Mouse (Mus musculus): ENCODE measurements around the gene Tmem229b.
"Not testable (repeated sequence)": the region's sequence is repeated elsewhere in the genome, so short reads cannot be mapped to it uniquely, and the experiment has no call there.

The Tmem229b gene

DNA sequence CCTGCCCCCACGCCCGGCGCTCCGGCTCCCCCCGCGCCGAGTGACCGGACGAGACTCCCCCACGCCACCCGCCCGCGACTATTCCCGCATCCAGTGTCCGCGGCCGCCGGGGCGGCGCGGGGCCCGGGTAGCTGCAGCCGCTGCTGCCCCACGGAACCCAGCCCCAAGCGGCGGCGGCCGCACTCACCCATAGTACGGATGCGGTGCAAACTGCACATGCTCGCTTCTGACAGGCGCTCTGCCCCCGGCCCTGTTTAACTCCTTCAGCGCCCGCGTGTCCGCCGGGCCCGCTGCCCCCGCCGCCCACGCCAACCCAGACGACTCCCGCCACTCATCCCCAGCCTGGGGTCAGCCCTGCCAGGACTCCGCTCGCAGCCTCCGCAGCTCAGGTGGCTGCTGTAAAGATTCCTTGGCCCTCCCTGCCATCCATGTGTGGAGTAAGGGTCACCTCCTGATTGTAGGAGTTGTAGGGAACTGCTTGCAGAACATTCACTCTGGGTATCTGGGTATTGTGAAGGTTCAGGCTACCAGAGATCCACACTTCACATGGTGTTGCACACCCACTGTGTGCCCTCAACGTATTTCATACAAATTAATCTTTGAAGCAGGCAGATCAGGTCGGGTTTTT is at the start of gene Tmem229b:
Tmem229b (minus strand) TSS at position 502 of the 628 bp plus-strand sequence.
- DNase-seq (ENCODE audit: low spot score), result peak; percentile 59

- DNase-seq (ENCODE audit: low spot score), result no peak
Observed at GRCm38 (mm10) chr12:79055276-79055675, 47.8 kb upstream of the Tmem229b start.

DNA sequence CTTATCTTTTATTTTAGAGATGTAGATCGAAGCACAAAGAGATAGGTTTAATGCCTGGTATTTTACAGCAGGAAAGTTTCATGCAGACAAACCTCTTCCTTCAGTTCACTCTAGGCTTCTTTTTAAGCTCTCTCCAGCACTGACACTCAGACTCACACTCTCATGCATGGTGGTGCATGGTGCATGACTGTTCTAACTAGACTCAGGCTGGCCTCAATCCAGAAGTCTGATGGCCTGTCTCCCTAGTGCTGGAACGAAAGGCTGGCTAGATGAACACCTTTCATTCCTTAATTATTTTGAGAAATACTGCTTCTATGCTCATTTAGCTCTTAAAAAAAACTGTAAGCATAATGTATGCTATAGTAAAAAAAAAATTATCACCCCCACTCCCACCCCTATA is 44.6 kb upstream of the Tmem229b start:
- no peak for DNase-seq (ENCODE audit: low spot score)

DNA sequence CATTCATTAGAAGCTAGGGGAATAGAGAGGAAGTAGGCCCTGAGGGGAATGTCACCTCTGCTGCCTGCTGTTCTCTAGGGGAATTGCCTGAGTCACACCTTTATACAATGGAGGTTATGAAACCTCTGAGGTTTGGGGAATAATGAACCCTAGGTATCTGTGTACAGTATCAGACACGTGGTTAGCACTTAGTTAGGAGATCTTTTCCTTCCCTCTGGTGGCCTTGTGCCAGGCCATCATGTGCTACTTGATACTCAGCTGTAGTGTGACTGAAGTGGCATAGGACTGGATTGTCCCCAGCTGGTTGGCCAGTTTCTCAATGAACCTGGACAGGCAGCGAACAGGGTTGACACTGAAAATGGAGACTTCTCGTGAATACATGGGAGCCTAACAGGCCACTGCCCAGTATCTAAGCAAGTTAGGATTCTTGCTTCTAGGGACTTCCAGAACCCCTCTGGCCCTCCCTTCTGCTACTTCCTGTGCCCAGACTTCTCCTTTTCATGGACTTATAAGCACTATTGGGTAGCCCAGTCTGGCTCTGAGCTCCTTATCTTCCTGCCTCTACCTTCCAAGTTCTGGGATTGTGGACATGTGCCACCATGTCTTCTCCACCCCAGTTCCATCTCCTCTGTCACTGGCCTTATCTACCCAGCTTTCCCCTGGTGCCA is 43.3 kb upstream of the Tmem229b start:
- DNase-seq (ENCODE audit: low spot score), result peak; percentile 48

- DNase-seq (ENCODE audit: low spot score), result no peak
Observed at GRCm38 (mm10) chr12:79049807-79050206, 42.4 kb upstream of the Tmem229b start.

DNA sequence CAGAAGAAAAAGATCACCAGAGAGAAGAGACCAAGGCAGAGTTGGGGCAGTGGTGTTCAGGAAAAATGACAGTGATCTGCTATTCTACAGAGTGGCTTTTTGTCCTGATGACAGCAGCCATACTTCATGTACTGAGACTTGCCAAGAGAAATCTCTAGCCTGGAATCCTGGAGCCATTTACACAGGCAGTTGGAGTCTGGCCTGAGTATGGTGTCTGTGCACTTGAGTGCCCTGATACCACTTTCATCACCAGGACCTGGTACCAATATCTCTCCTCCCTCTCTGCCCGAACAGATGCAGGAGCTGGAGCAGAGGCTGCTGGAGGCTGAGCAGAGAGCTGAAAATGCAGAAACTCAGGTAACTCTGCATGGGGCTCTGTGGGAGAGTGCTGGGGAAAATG is 41.5 kb upstream of the Tmem229b start:
- no peak for DNase-seq (ENCODE audit: low spot score)

DNA sequence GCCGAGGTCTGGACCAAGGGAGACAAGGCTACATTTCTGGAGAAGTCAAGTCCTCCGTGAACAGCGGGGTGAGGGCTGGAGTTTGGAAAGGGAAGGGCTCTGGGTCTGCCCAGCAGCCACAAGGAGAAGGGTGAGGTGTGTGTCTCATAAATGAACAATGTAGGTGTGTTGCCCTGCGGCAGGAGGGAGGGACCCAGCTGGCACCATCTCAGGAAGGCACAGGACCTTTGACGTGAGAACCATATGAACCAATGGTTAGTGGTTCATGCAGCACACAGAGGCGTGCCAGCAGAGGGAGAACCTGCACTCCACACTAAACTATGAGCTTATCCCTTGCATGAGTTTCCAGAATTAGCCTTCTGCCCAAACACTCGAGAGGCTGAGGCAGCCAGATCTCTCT is 39.8 kb upstream of the Tmem229b start:
- DNase-seq (ENCODE audit: low spot score), result peak; percentile 63

GRCm38 (mm10) chr12:79046171-79046570 is 38.7 kb upstream of the Tmem229b start:
- no peak for DNase-seq (ENCODE audit: low spot score)

DNA sequence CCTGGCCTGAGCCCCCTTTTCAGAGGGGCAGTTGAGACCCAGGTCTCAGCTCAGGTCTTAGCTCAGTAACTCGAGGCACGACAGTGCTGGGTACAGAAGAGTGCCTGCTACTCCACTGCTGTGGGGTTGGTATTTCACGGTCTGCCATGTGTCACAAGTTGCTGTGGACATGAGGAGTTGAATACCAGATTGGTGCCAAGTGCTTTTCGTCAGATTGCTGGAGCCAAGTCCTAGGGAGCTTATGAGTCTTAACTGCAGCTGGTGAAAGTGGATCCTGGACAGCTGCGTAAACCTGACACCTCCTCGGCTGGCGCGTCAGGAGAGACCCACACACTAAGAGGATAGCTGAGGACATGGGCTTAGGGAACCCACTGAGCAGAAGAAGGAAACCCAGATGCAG is 37.2 kb upstream of the Tmem229b start:
- DNase-seq (ENCODE audit: low spot score), result no peak

GRCm38 (mm10) chr12:79041436-79041835 is 34.0 kb upstream of the Tmem229b start:
- DNase-seq (ENCODE audit: low spot score), result peak; percentile 53

DNA sequence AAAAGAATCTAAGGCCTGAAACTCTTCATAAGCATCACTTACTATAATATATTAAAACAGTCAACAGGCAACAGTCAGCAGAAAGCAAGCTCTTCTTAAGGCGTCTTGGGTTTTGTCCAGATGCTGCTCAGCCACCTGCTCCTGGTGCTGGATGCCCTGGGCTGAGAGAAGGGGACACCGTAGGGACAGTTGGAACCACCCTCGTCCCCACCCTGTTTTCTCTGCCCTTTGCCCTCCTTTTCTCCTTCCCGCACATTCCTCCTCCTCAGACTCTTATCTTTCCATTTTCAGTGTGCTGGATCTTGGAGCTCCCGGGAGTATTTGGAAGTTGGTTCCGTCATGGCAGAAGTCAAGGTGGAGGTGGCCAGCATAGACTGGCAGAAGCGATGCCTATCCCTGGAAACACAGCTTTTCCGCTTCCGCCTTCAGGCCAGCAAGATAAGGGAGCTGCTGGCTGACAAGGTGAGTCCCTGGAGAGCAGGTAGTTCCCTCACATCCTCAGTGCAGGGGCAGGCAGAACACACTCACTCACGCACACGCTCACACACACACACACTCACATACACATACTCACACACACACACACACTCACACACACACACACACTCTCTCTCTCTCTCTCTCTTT is 32.9 kb upstream of the Tmem229b start:
- no peak for DNase-seq (ENCODE audit: low spot score)

GRCm38 (mm10) chr12:79039708-79040107 is 32.3 kb upstream of the Tmem229b start:
- no peak for DNase-seq (ENCODE audit: low spot score)

- no peak for DNase-seq (ENCODE audit: low spot score)
Observed at GRCm38 (mm10) chr12:79035349-79035748, 27.9 kb upstream of the Tmem229b start.

DNA sequence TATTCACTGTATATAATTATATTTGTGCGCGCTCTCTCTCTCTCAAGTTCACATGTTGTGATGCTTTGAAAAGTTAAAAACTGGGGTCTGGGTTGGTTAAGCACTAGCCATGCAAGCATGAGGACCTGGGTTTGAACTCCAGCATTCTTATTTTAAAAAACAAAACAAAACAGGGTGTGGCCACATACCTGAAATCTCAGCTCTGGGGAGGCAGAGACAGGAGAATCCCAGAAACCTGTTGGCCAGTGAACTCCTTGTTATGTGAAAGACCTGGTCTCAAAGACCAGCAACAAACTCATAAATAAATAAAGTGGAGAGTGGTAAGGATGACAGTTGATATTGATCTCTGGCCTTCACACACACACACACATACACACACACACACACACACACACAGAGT is 26.9 kb upstream of the Tmem229b start:
- DNase-seq (ENCODE audit: low spot score), result no peak

- peak; percentile 56 for DNase-seq (ENCODE audit: low spot score)
Observed at GRCm38 (mm10) chr12:79028911-79029861, 21.8 kb upstream of the Tmem229b start, which contains the start of gene Plekhh1. TSS of gene Plekhh1 (plus strand) at chr12:79029163.

- DNase-seq (ENCODE audit: low spot score), result not testable (repeated sequence)
Observed at GRCm38 (mm10) chr12:79027526-79027925, 20.1 kb upstream of the Tmem229b start.

GRCm38 (mm10) chr12:79022882-79023281 is 15.5 kb upstream of the Tmem229b start:
- peak; percentile 79 for DNase-seq (ENCODE audit: low spot score)

DNA sequence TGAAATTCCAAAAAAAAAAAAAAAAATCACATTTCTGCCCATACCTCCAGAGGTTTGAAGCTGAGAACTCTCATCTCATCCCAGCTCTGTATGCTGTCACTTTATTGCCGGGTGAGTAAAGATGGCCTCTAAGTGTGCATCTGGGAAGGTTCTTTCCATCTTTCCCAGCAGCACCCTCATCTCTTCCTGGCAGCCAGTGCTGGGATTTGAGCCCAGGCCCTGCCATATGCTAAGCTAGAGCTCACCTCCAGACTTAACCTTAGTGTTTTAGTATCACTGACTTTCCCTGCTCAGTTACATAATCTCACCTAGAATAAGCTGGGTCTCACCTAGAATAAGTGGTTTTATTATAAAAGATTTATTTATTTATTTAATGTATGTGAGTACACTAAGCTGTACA is 14.5 kb upstream of the Tmem229b start:
- DNase-seq (ENCODE audit: low spot score), result no peak

GRCm38 (mm10) chr12:79017994-79018399 is 10.6 kb upstream of the Tmem229b start:
- DNase-seq (ENCODE audit: low spot score), result peak; percentile 10

- no peak for DNase-seq (ENCODE audit: low spot score)
Observed at GRCm38 (mm10) chr12:79016109-79016508, 8.7 kb upstream of the Tmem229b start.

DNA sequence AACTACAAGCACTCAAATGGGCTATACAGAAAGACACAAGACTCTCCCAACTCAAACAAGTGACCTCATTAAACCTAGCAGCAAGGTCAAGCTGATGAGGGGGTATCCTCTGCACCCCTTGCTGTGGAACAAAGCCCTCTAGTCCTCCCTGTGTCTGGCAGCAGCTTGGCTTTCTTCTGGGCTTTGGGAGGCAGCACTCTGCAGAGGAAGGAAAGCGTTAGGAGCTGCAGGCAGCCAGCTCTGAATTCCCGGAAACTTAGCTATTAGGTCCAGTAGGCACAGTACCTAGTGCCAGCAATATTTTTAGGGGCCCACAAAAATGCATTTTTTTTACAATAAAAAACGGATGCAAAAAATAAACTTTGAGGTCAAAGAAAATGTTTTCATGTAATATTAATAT is 3.1 kb upstream of the Tmem229b start:
- no peak for DNase-seq (ENCODE audit: low spot score)

- peak; percentile 34 for DNase-seq (ENCODE audit: low spot score)
Observed at GRCm38 (mm10) chr12:79006478-79007125, 825 bp downstream of the Tmem229b start.

Measured in urinary bladder, postnatal 14 days (tissue).